Mouse (Mus musculus): ENCODE results near the gene Neurl2. TPM values are rescaled to one million over a fixed set of nuclear protein-coding genes. Genes with fewer than 3 reads are reported as not detected.

Gene Neurl2
- polyA plus RNA-seq, 1 experiment from 2014 or later: 7.7 TPM

DNA sequence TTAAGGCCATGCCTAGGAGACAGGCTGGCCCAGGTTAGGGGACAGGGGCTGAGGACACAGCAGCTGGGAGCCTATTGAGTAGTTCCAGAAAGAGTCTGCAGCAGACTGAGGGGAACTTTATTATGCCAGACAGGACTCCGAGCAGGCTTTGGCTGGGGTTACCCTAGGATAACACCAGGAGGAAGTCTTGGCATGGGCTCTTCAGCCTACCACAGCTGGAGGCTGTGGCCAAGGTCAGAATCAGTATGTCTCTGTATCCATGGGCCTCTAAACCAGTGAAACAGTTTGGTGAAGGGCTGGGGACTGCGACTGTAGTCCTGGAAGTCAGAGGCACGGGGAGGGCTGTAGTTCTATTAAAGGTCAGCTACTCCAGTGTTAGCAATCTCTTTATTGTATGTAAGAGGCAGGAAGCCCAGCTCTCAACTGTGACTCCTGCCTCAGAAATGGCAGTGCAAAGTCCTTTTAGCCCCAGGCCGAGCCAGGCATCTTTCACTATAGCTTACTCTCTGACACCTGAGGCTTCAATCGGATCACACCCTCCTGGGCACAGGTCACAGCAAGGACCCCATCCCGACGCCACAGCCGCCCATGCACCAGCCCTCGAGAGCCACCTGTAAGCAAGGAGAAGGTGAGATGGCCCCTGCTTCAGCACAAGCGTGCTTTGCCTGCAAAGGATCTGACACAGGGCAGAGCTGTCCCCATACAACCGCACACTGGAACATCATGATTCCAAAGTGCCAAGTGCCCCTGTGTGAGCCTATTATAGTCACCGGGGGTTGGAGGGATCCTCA lies 40.7 kb downstream of the Neurl2 start:
- Histone ChIP-seq H3K9me3 (ENCODE audit: control insufficient read depth, low read length) (no peaks in the 10 kb centered on the region), H3K4me1 (replicated peaks; ENCODE audit: control insufficient read depth, insufficient read depth, low read length) (no peaks in the 10 kb centered on the region), H3K36me3 (ENCODE audit: control insufficient read depth, insufficient read depth, low read length) (peaks cover 73% of the 10 kb centered on the region), H3K4me2 (ENCODE audit: low read length) (no peak overlapping the region), H3K4me3 (ENCODE audit: low read depth, low read length) (no peak overlapping the region), H3K9ac (ENCODE audit: low read length) (no peak overlapping the region), H3K27ac (ENCODE audit: low read depth) (no peak overlapping the region), H3K27me3 (replicated peaks; ENCODE audit: control insufficient read depth, insufficient read depth, low read length) (no peaks in the 10 kb centered on the region)
- DNase-seq (ENCODE audit: low spot score): no peak
- 90% methylated on average over 12 of the region's 12 CpGs for WGBS
- ATAC-seq (replicated peaks; ENCODE audit: low FRiP score, low TSS enrichment, low read depth): no peak

DNA sequence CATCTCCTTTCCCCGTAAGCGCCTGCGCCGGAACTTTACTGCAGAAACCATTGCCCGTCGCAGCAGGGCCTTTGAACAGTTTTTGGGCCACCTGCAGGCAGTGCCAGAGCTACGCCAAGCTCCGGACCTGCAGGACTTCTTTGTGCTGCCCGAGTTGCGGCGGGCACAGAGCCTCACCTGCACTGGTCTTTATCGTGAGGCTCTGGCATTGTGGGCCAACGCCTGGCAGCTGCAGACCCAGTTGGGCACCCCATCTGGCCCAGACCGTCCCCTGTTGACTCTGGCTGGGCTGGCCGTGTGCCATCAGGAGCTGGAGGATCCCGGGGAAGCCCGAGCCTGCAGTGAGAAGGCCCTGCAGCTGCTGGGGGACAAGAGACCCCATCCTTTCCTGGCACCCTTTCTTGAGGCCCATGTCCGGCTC lies 41.4 kb downstream of the Neurl2 start:
- DNase-seq (ENCODE audit: low spot score): no peak
- H3K27me3 ChIP-seq (replicated peaks; ENCODE audit: control insufficient read depth, insufficient read depth, low read length): no peaks in the 10 kb centered on the region
- H3K4me3 ChIP-seq (ENCODE audit: low read depth, low read length): no peak overlapping the region
- ATAC-seq (replicated peaks; ENCODE audit: low FRiP score, low TSS enrichment, low read depth): no peak
- 91% methylated on average over 18 of the region's 18 CpGs for WGBS
- H3K4me1 ChIP-seq (replicated peaks; ENCODE audit: control insufficient read depth, insufficient read depth, low read length): peaks cover 4% of the 10 kb centered on the region
- peaks cover 71% of the 10 kb centered on the region for H3K36me3 ChIP-seq (ENCODE audit: control insufficient read depth, insufficient read depth, low read length)
- H3K4me2 ChIP-seq (ENCODE audit: low read length): no peak overlapping the region
- H3K9ac ChIP-seq (ENCODE audit: low read length): no peak overlapping the region
- H3K27ac ChIP-seq (ENCODE audit: low read depth): no peak overlapping the region
- H3K9me3 ChIP-seq (ENCODE audit: control insufficient read depth, low read length): no peaks in the 10 kb centered on the region

DNA sequence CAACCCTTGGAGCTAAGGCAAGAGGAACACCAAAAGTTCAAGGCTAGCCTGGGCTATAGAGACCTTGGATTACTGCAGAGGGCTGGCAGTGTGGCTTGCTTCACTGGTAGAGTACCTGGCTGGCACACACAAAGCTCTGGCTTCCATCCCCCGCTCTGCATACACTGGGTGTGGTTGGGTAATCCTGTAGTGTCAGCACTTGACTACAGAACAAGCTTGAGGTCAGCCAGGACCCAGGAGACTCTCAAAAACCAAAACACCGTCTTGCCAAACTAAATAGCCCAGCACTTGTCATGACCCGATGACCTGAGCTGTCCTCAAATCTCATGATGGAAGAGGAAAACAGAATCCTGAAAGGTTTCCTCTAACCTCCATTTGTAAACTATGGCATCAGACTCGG lies 42.8 kb downstream of the Neurl2 start:
- Histone ChIP-seq H3K4me3 (ENCODE audit: low read depth, low read length) (no peak overlapping the region), H3K27ac (ENCODE audit: low read depth) (no peak overlapping the region), H3K9me3 (ENCODE audit: control insufficient read depth, low read length) (no peaks in the 10 kb centered on the region), H3K27me3 (replicated peaks; ENCODE audit: control insufficient read depth, insufficient read depth, low read length) (no peaks in the 10 kb centered on the region), H3K4me1 (replicated peaks; ENCODE audit: control insufficient read depth, insufficient read depth, low read length) (peaks cover 8% of the 10 kb centered on the region), H3K9ac (ENCODE audit: low read length) (no peak overlapping the region), H3K4me2 (ENCODE audit: low read length) (no peak overlapping the region), H3K36me3 (ENCODE audit: control insufficient read depth, insufficient read depth, low read length) (peaks cover 57% of the 10 kb centered on the region)
- ATAC-seq (replicated peaks; ENCODE audit: low FRiP score, low TSS enrichment, low read depth) (no peak), DNase-seq (ENCODE audit: low spot score) (no peak)
- WGBS: 71% methylated on average over 4 of the region's 4 CpGs

DNA sequence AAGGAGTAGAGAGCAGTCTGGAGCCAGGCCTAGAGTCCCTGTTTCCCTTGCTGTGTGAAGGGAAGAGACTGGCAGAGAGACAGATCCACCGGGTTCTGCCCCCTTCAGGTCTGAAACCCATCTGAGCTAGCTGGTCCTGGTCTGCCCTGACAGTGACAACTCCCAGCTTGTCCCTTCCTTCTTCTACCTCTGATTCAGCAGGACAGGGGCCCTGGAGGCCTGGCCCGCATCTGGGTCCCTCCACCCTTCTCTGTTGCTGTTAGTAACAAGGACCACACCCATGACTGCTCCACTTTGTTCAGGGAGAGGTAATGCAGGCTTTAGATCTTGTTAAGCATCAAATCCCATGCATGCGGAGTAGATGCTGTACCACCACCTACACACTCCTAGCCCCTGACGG lies 44.8 kb downstream of the Neurl2 start:
- H3K27me3 ChIP-seq (replicated peaks; ENCODE audit: control insufficient read depth, insufficient read depth, low read length): no peaks in the 10 kb centered on the region
- 51% methylated on average over 4 of the region's 4 CpGs for WGBS

DNA sequence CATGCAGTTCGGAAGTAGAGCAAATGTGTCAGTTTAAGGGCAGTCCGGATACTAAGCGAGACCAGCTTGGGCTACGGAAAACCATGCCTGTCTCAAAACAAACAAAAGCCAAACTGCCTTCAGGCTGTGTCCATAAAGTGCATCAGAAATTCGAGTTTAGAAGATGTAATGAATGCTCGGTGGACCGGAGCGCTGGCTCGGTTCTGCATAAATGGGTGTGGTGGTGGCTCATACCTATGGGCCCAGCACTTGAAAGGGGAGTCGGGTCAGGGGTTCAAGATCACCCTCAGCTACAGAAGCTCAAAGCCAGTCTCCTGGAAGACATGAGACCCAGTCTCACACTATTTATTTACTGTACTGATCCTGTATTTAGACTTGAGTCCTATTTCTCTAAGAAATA lies 45.5 kb downstream of the Neurl2 start:
- DNase-seq (ENCODE audit: low spot score) (no peak), ATAC-seq (replicated peaks; ENCODE audit: low FRiP score, low TSS enrichment, low read depth) (no peak)
- Histone ChIP-seq H3K4me3 (ENCODE audit: low read depth, low read length) (no peak overlapping the region), H3K27me3 (replicated peaks; ENCODE audit: control insufficient read depth, insufficient read depth, low read length) (no peaks in the 10 kb centered on the region), H3K9ac (ENCODE audit: low read length) (no peak overlapping the region), H3K27ac (ENCODE audit: low read depth) (no peak overlapping the region), H3K4me2 (ENCODE audit: low read length) (no peak overlapping the region), H3K9me3 (ENCODE audit: control insufficient read depth, low read length) (no peaks in the 10 kb centered on the region), H3K4me1 (replicated peaks; ENCODE audit: control insufficient read depth, insufficient read depth, low read length) (peaks cover 13% of the 10 kb centered on the region), H3K36me3 (ENCODE audit: control insufficient read depth, insufficient read depth, low read length) (peaks cover 35% of the 10 kb centered on the region)
- 85% methylated on average over 10 of the region's 10 CpGs for WGBS

More for the DNA sequence above, 44.8 kb downstream of the Neurl2 start:
- no peaks in the 10 kb centered on the region for H3K9me3 ChIP-seq (ENCODE audit: control insufficient read depth, low read length)
- no peak for DNase-seq (ENCODE audit: low spot score)
- H3K9ac ChIP-seq (ENCODE audit: low read length): no peak overlapping the region
- H3K27ac ChIP-seq (ENCODE audit: low read depth): no peak overlapping the region
- no peak overlapping the region for H3K4me3 ChIP-seq (ENCODE audit: low read depth, low read length)
- H3K4me2 ChIP-seq (ENCODE audit: low read length): no peak overlapping the region
- no peak for ATAC-seq (replicated peaks; ENCODE audit: low FRiP score, low TSS enrichment, low read depth)
- peaks cover 41% of the 10 kb centered on the region for H3K36me3 ChIP-seq (ENCODE audit: control insufficient read depth, insufficient read depth, low read length)
- peaks cover 13% of the 10 kb centered on the region for H3K4me1 ChIP-seq (replicated peaks; ENCODE audit: control insufficient read depth, insufficient read depth, low read length)

DNA sequence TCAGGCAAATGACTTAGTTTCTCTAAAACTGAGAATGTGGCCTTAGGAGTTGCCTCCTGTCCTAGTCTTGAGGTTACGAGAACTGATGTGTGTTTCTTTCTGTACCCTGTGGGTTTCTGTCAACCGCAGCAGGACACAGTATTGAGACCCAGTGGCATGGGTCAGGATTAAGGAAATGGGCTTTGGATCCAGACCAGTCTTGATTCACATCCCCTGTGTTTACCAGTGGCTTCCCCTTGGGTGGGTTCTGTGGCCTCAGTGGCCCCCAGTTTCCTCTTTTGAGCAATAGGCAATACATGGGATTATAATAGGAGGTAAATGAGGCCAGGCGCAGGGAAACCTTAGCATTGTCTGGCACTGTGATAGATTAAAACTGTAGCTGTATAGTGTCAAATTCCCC lies 46.2 kb downstream of the Neurl2 start:
- 83% methylated on average over 3 of the region's 3 CpGs for WGBS
- Histone ChIP-seq H3K4me3 (ENCODE audit: low read depth, low read length) (peak overlapping the region; percentile 70), H3K27ac (ENCODE audit: low read depth) (no peak overlapping the region), H3K9me3 (ENCODE audit: control insufficient read depth, low read length) (no peaks in the 10 kb centered on the region), H3K4me1 (replicated peaks; ENCODE audit: control insufficient read depth, insufficient read depth, low read length) (peaks cover 13% of the 10 kb centered on the region), H3K36me3 (ENCODE audit: control insufficient read depth, insufficient read depth, low read length) (peaks cover 28% of the 10 kb centered on the region), H3K27me3 (replicated peaks; ENCODE audit: control insufficient read depth, insufficient read depth, low read length) (no peaks in the 10 kb centered on the region), H3K9ac (ENCODE audit: low read length) (no peak overlapping the region; the same call in 1 of the 2 replicates), H3K4me2 (ENCODE audit: low read length) (peak overlapping the region; percentile 81)
- ATAC-seq (replicated peaks; ENCODE audit: low FRiP score, low TSS enrichment, low read depth) (no peak), DNase-seq (ENCODE audit: low spot score) (no peak)

DNA sequence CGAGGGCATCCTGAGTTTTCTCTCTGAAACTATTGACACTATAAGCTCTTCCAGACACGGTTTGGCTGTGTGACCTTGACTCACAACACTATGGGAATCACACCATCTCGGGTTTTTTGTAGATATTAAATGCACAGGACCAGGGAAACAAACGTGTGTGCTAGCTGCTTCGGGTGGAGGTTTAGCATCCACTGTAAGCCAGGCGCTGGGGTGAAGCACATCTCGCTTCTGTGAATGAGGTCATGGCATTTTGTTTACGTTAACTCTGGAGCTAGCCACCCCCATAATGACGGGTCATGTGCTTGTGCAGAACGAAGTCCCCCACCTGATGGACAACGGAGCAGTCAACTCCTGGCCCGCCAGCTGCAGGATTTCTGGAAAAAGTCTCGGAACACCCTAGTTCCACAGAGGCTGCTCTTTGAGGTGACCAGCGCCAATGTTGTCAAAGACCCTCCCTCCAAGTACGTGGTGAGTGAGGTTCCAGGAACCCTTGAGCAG lies 46.8 kb downstream of the Neurl2 start:
- H3K9ac ChIP-seq (ENCODE audit: low read length): peak overlapping the region; percentile 69
- H3K9me3 ChIP-seq (ENCODE audit: control insufficient read depth, low read length): no peaks in the 10 kb centered on the region
- no peaks in the 10 kb centered on the region for H3K27me3 ChIP-seq (replicated peaks; ENCODE audit: control insufficient read depth, insufficient read depth, low read length)
- H3K4me3 ChIP-seq (ENCODE audit: low read depth, low read length): peak overlapping the region; percentile 70
- peak overlapping the region; percentile 81 for H3K4me2 ChIP-seq (ENCODE audit: low read length)
- H3K4me1 ChIP-seq (replicated peaks; ENCODE audit: control insufficient read depth, insufficient read depth, low read length): peaks cover 13% of the 10 kb centered on the region
- ATAC-seq (replicated peaks; ENCODE audit: low FRiP score, low TSS enrichment, low read depth): peak; percentile 9
- H3K36me3 ChIP-seq (ENCODE audit: control insufficient read depth, insufficient read depth, low read length): peaks cover 22% of the 10 kb centered on the region
- peak overlapping the region; percentile 87 for H3K27ac ChIP-seq (ENCODE audit: low read depth)
- 5% methylated on average over 15 of the region's 15 CpGs for WGBS
- no peak for DNase-seq (ENCODE audit: low spot score)

DNA sequence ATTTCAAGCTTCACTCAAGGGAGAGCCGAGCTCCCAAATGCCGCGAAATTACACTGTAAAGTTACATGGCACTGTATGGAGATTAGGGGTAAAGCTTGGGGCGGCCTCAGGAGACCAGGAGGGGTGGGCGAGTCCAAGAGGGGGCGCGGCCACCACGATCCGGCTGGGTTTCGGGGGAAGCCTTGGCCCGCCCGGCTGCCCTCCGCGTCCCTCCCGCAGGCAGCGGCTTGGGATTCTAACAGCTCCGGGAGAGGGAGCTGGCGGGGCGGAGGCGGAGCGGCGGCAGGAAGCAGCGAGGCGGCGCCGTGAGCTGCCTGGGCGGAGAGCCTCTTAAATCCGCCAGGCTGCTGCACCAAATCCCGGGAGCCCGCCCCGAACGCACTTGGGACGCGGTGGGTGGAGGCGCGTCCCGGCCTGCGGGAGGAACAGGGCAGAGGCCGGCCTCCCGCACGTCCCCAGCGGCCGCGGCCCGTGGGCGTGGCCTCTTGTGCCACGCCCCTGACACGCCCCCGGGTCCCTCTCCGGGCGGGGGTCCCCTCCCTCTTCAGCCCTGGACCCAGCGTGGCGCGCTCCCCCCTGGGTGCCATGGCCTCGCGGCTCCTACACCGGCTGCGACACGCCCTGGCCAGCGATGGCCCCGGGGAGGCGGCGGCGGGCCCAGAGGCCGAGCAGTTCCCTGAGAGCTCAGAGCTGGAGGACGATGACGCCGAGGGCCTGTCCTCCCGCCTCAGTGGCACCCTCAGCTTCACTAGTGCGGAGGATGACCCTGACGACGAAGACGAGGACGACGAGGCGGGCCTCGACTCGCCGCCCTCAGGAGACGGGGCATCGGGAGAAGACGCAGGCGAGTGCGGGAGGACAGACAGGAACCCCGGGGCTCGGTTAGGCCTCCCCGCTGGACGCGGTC lies 47.5 kb downstream of the Neurl2 start, which contains the start of gene Snx21:
TSS of gene Snx21 (plus strand) at position 343 of the 907 bp plus-strand sequence.
- Histone ChIP-seq H3K9me3 (ENCODE audit: control insufficient read depth, low read length) (no peaks in the 10 kb centered on the region), H3K9ac (ENCODE audit: low read length) (peak within 1 kb of the TSS; percentile 69), H3K4me3 (ENCODE audit: low read depth, low read length) (peak within 1 kb of the TSS; percentile 70), H3K36me3 (ENCODE audit: control insufficient read depth, insufficient read depth, low read length) (peaks cover 15% of the 10 kb centered on the region), H3K4me2 (ENCODE audit: low read length) (peak within 1 kb of the TSS; percentile 81), H3K27me3 (replicated peaks; ENCODE audit: control insufficient read depth, insufficient read depth, low read length) (no peaks in the 10 kb centered on the region), H3K4me1 (replicated peaks; ENCODE audit: control insufficient read depth, insufficient read depth, low read length) (peaks cover 13% of the 10 kb centered on the region), H3K27ac (ENCODE audit: low read depth) (peak within 1 kb of the TSS; percentile 87)
- ATAC-seq (replicated peaks; ENCODE audit: low FRiP score, low TSS enrichment, low read depth): peak; percentile 91
- under 1% methylated on average over 81 of the region's 89 CpGs for WGBS
- DNase-seq (ENCODE audit: low spot score): peak; percentile 94

Data from intestine, embryonic 14.5 days (tissue).